Mouse (Mus musculus) midbrain, embryonic 12.5 days (tissue): ENCODE data around the gene Gm38431. TPM values are rescaled to one million over a fixed set of nuclear protein-coding genes. Genes with fewer than 3 reads are reported as not detected.
"Not testable (repeated sequence)": the region's sequence is repeated elsewhere in the genome, so short reads cannot be mapped to it uniquely, and the experiment has no call there.

Source experiments
- ATAC-seq: fragments of 200-750 bp; cut with Nextera tagmentation; 2 replicates; pipeline ENCODE4 v1.8.0; 2017; ENCODE audit warnings: low read depth, moderate TSS enrichment, moderate library complexity; ENCODE audit not compliant: low FRiP score
- H3K27ac ChIP-seq: fragments of 300-500 bp; sonication (generic); replicated peaks from 2 replicates; pipeline ENCODE4 v1.5.1; 2016; ENCODE audit warnings: mild to moderate bottlenecking
- H3K27me3 ChIP-seq: fragments of 300-500 bp; sonication (generic); 2 replicates; pipeline ENCODE4 v1.6.1; 2016; ENCODE audit warnings: mild to moderate bottlenecking
- H3K36me3 ChIP-seq: fragments of 300-500 bp; sonication (generic); 2 replicates; pipeline ENCODE4 v1.6.1; 2016
- H3K4me1 ChIP-seq: fragments of 300-500 bp; sonication (generic); 2 replicates; pipeline ENCODE4 v1.6.1; 2016
- H3K4me2 ChIP-seq: fragments of 300-500 bp; sonication (generic); replicated peaks from 2 replicates; pipeline ENCODE4 v1.6.1; 2016; ENCODE audit warnings: mild to moderate bottlenecking, moderate library complexity
- H3K4me3 ChIP-seq: fragments of 300-500 bp; sonication (generic); 2 replicates; pipeline ENCODE4 v1.5.1; 2016; ENCODE audit warnings: mild to moderate bottlenecking
- H3K9ac ChIP-seq: fragments of 300-500 bp; sonication (generic); replicated peaks from 2 replicates; pipeline ENCODE4 v1.6.1; 2016; ENCODE audit warnings: mild to moderate bottlenecking, moderate library complexity
- H3K9me3 ChIP-seq: fragments of 300-500 bp; sonication (generic); 2 replicates; pipeline ENCODE4 v1.6.1; 2016; ENCODE audit warnings: mild to moderate bottlenecking
- WGBS: fragments of 180-500 bp; shearing (Covaris S2); methylation state at CpG from one replicate; pipeline ENCODE4 v1.1.7; 2016; 5-methylcytosine and 5-hydroxymethylcytosine counted together
- polyA plus RNA-seq: library from polyadenylated mRNA; unstranded; fragments of >200 nt; fragmentation: Nextera tagmentation; extraction: Ambion mirVana; gene quantifications from 2 replicates; pipeline ENCODE4 v1.2.1, GENCODE M21; 2016

The Gm38431 gene
- polyA plus RNA-seq, 1 experiment from 2014 or later = 2.9 TPM

- H3K4me3 ChIP-seq = peak overlapping the region; percentile 93
- H3K36me3 ChIP-seq = peaks cover 46% of the 10 kb centered on the region
- peak overlapping the region; percentile 91 for H3K4me2 ChIP-seq
- H3K9me3 ChIP-seq = no peaks in the 10 kb centered on the region
- H3K9ac ChIP-seq = peak overlapping the region; percentile 76
- ATAC-seq = no peak
- 19% methylated on average over 4 of the region's 4 CpGs for WGBS
- H3K4me1 ChIP-seq = peaks cover 11% of the 10 kb centered on the region
- no peaks in the 10 kb centered on the region for H3K27me3 ChIP-seq
- H3K27ac ChIP-seq = no peak overlapping the region
Measured at GRCm38 (mm10) chr9:21072641-21073040, 19.2 kb downstream of the Gm38431 start.

DNA sequence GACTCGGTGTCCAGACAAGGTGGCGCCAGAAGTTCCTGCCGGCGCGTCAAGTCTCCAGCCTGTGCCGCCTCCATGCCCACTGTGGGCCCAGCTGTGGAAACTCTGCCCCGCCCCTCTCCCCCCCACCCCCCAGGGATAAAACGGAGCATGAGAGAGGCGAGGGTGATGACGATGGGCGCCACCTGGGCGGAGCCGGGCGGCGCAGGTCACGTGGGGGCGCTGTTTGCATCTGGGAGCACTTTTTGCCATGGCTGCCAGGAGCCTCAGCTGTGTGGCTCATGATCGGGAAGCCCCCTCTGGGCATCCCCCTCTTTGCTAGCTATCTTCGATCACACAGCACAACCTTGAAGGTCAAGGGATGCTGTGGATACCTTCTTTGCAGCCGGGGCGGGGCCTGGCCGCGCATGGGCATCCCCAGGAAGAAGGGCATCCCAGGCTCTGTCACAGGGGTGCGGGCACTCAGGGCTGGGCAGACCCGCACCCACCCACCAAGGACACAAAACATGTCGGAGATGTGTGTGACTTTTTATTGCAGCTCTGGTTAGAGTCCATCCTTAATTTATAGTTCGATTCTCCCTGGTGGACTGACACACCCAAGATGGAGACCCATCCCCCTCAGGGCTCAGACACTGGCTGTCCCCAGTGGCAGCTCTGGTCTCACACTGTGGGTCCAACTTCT lies 24.7 kb downstream of the Gm38431 start, which contains the start of gene Zglp1:
Gene Zglp1, minus strand, starts transcription at position 88 of the 679 bp plus-strand sequence.
- Histone ChIP-seq H3K4me2 (no peak within 1 kb of the TSS), H3K9ac (no peak within 1 kb of the TSS), H3K36me3 (peaks cover 55% of the 10 kb centered on the region), H3K4me1 (peaks cover 3% of the 10 kb centered on the region), H3K27me3 (no peaks in the 10 kb centered on the region), H3K27ac (no peak within 1 kb of the TSS), H3K9me3 (no peaks in the 10 kb centered on the region), H3K4me3 (no peak within 1 kb of the TSS)
- 89% methylated on average over 27 of the region's 27 CpGs for WGBS
- ATAC-seq = no peak

GRCm38 (mm10) chr9:21062928-21063327 lies 28.9 kb downstream of the Gm38431 start:
- no peak for ATAC-seq
- no peak overlapping the region for H3K9ac ChIP-seq
- H3K27ac ChIP-seq = no peak overlapping the region
- H3K4me2 ChIP-seq = no peak overlapping the region
- H3K4me1 ChIP-seq = no peaks in the 10 kb centered on the region
- H3K36me3 ChIP-seq = peaks cover 46% of the 10 kb centered on the region
- 80% methylated on average over 2 of the region's 2 CpGs for whole genome bisulfite sequencing
- no peaks in the 10 kb centered on the region for H3K27me3 ChIP-seq
- H3K9me3 ChIP-seq = no peaks in the 10 kb centered on the region
- H3K4me3 ChIP-seq = no peak overlapping the region

DNA sequence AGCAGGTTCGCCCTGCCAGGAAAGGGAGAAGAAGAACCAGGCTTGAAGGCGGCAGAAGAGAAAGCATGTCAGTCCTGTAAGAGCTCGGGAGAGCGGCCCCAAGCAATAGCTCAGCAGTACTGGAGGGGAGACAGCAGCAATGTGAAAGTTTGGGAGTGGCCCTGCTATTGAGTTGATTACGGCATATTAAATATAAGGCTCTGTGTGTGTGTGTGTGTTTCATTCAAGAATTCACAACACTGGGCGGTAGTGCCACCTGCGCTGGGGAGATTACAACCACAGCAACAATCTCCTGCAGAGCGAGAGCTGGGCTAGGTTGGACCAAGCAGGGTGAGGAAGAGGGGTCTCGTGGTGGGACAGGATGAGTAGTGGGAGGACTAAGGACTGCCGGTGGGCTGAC lies 40.2 kb downstream of the Gm38431 start:
- Histone ChIP-seq H3K4me2 (no peak overlapping the region), H3K4me1 (no peaks in the 10 kb centered on the region), H3K27me3 (peaks cover 26% of the 10 kb centered on the region), H3K9ac (no peak overlapping the region), H3K36me3 (no peaks in the 10 kb centered on the region), H3K4me3 (no peak overlapping the region), H3K27ac (no peak overlapping the region), H3K9me3 (no peaks in the 10 kb centered on the region)
- ATAC-seq = no peak
- WGBS = 74% methylated on average over 10 of the region's 10 CpGs

DNA sequence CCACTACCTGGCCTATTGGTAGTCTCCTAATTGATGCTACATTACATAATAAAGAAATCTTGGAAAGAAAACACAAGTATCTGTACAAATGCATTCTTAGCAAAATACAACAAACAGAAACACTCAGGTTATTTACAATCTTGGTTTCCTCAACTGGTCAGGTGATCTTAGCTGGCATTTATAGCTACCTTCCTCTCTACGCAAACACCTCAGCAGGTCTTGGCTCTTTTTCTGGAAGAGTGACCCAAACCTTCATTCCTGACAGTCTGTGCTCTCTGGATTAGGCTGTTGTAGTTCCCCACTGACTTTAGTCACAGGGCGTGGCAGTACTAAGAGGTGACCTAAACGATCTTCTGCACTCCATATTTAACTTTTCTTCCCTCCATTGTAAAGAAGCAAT lies 46.6 kb downstream of the Gm38431 start:
- Histone ChIP-seq H3K27me3 (peaks cover 13% of the 10 kb centered on the region), H3K9ac (no peak overlapping the region), H3K27ac (no peak overlapping the region), H3K9me3 (no peaks in the 10 kb centered on the region), H3K36me3 (no peaks in the 10 kb centered on the region), H3K4me3 (no peak overlapping the region), H3K4me1 (no peaks in the 10 kb centered on the region), H3K4me2 (no peak overlapping the region)
- WGBS = 87% methylated on average over 3 of the region's 3 CpGs
- no peak for ATAC-seq

GRCm38 (mm10) chr9:21044785-21045184 lies 47.0 kb downstream of the Gm38431 start:
- H3K4me2 ChIP-seq, H3K4me1 ChIP-seq, H3K27ac ChIP-seq, ATAC-seq, H3K36me3 ChIP-seq, H3K4me3 ChIP-seq, H3K9me3 ChIP-seq, H3K9ac ChIP-seq: not testable (repeated sequence)
- 70% methylated on average over 1 of the region's 1 CpGs for WGBS
- H3K27me3 ChIP-seq = peaks cover 18% of the 10 kb centered on the region

- 82% methylated on average over 4 of the region's 4 CpGs for WGBS
- no peaks in the 10 kb centered on the region for H3K36me3 ChIP-seq
- H3K27ac ChIP-seq = no peak overlapping the region
- no peaks in the 10 kb centered on the region for H3K4me1 ChIP-seq
- no peak for ATAC-seq
- H3K4me2 ChIP-seq = no peak overlapping the region
- H3K9ac ChIP-seq = no peak overlapping the region
- peaks cover 30% of the 10 kb centered on the region for H3K27me3 ChIP-seq
- H3K4me3 ChIP-seq = no peak overlapping the region
- no peaks in the 10 kb centered on the region for H3K9me3 ChIP-seq
Measured at GRCm38 (mm10) chr9:21043563-21043962, 48.2 kb downstream of the Gm38431 start.

DNA sequence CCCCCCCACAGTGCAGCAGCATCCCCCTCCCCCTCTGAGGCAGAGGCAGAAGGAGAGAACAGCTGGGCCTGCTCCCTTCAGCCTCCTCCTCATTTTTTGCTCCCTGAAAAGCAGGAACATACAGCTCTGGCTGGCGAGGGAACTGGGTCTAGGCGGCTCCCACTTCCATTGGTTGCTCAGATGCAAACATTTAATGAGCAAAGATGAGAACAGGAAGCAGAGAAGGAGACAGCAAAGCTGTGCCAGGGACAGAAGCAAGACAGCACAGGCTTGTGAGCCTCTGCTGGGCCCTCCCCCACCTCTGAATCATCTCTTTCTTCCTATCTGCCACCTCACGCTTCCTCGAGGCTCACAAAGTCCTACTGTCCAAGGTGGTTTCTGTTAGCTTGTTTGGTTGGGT lies 50.5 kb downstream of the Gm38431 start:
- no peak for ATAC-seq
- H3K27me3 ChIP-seq = peaks cover 53% of the 10 kb centered on the region
- H3K27ac ChIP-seq = no peak overlapping the region
- no peak overlapping the region for H3K4me3 ChIP-seq
- no peak overlapping the region for H3K4me2 ChIP-seq
- no peak overlapping the region for H3K9ac ChIP-seq
- no peaks in the 10 kb centered on the region for H3K9me3 ChIP-seq
- WGBS = 47% methylated on average over 4 of the region's 4 CpGs
- no peaks in the 10 kb centered on the region for H3K36me3 ChIP-seq
- H3K4me1 ChIP-seq = peaks cover 7% of the 10 kb centered on the region

DNA sequence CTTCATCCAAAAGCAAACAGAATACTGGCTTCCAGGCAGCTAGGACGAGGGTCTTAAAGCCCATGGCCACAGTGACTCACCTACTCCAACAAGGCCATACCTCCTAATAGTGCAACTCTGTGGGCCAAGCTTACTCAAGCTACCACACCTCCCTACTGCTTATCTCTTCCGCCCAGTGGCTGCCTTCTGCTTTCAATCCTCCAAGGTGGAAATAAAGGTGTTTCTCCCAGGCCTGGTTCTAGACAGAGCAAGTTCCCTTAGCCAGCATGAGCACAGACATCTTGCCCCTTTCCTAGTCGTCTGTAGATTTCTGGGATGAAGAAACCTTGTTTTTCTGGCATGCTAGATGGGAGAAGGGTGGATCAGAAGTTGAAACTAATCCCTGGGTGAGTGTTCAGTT lies 52.0 kb downstream of the Gm38431 start:
- peaks cover 7% of the 10 kb centered on the region for H3K4me1 ChIP-seq
- H3K4me2 ChIP-seq = no peak overlapping the region
- WGBS = 75% methylated on average over 3 of the region's 3 CpGs
- no peaks in the 10 kb centered on the region for H3K36me3 ChIP-seq
- no peak overlapping the region for H3K27ac ChIP-seq
- ATAC-seq = no peak
- no peak overlapping the region for H3K9ac ChIP-seq
- no peak overlapping the region for H3K4me3 ChIP-seq
- H3K9me3 ChIP-seq = no peaks in the 10 kb centered on the region
- H3K27me3 ChIP-seq = peaks cover 68% of the 10 kb centered on the region

DNA sequence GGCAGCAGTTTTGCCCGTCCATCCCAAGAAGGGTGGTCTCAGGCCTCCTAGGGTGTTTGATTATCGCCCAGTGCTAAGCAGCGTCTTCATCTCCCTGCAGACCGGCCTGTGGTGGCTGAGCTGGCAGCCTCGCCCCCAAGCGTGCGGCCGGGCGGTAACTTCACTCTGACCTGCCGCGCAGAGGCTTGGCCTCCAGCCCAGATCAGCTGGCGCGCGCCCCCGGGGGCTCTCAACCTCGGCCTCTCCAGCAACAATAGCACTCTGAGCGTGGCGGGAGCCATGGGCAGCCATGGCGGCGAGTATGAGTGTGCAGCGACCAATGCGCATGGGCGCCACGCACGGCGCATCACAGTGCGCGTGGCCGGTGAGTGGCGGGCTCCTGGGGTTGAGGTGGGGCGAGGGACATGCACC lies 54.3 kb downstream of the Gm38431 start:
- Histone ChIP-seq H3K36me3 (no peaks in the 10 kb centered on the region), H3K9ac (peak overlapping the region; percentile 39; the same call in 1 of the 2 replicates), H3K9me3 (no peaks in the 10 kb centered on the region), H3K4me3 (peak overlapping the region; percentile 39), H3K4me2 (peak overlapping the region; percentile 52), H3K4me1 (peaks cover 20% of the 10 kb centered on the region), H3K27ac (no peak overlapping the region), H3K27me3 (peaks cover 87% of the 10 kb centered on the region)
- WGBS = 2% methylated on average over 31 of the region's 31 CpGs
- peak; percentile 28; the same call in 1 of the 2 replicates for ATAC-seq

DNA sequence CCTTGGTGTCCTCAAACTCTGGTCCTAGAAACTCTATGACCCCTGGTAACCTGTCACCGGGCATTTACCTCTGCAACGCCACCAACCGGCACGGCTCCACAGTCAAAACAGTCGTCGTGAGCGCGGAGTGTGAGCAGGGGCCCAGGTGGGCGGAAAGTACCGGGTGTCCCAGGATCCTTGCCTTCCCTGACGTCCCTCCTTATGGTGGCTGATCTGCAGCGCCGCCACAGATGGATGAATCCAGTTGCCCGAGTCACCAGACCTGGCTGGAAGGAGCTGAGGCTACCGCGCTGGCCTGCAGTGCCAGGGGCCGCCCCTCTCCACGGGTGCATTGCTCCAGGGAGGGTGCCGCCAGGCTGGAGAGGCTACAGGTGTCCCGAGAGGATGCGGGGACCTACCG lies 55.1 kb downstream of the Gm38431 start:
- Histone ChIP-seq H3K4me3 (peak overlapping the region; percentile 5; the same call in 1 of the 2 replicates), H3K36me3 (no peaks in the 10 kb centered on the region), H3K4me2 (peak overlapping the region; percentile 52; the same call in 1 of the 2 replicates), H3K4me1 (peaks cover 28% of the 10 kb centered on the region), H3K27me3 (peaks cover 95% of the 10 kb centered on the region), H3K9me3 (no peaks in the 10 kb centered on the region), H3K27ac (no peak overlapping the region), H3K9ac (no peak overlapping the region)
- no peak for ATAC-seq
- under 1% methylated on average over 22 of the region's 22 CpGs for WGBS

DNA sequence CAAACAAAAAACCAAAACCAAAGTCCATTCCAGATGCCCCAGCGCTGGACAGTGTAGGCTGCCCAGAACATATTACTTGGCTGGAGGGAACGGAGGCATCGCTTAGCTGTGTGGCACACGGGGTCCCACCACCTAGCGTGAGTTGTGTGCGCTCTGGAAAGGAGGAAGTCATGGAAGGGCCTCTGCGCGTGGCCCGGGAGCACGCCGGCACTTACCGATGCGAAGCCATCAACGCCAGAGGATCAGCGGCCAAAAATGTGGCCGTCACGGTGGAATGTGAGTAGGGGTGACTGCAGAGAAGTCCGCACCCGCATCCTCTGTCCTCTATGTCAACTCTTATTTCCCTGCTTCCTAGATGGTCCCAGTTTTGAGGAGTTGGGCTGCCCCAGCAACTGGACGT lies 55.6 kb downstream of the Gm38431 start:
- Histone ChIP-seq H3K27me3 (peaks cover 99% of the 10 kb centered on the region), H3K36me3 (no peaks in the 10 kb centered on the region), H3K9ac (no peak overlapping the region), H3K4me3 (no peak overlapping the region), H3K4me2 (no peak overlapping the region), H3K27ac (no peak overlapping the region), H3K9me3 (no peaks in the 10 kb centered on the region), H3K4me1 (peaks cover 33% of the 10 kb centered on the region)
- 6% methylated on average over 20 of the region's 20 CpGs for WGBS
- no peak for ATAC-seq

DNA sequence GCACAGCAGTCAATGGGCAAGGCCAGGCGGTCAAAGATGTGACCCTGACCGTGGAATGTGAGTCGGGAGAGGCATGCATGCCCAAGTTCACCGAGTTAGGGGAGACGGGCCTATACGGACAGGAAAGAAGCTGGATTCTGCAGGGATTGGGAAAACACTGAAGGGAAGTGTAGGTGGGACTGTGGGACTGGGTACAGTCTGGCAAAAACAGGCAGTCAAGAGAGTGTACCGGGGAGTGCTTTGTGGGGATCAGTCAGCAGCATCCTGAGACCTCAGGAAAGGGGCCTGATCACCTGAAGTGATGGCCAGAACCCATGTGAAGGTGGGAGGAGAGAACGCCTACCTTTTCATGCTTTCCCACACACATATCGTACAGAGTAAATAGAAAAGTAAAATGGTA lies 56.2 kb downstream of the Gm38431 start:
- H3K36me3 ChIP-seq = no peaks in the 10 kb centered on the region
- H3K9ac ChIP-seq = no peak overlapping the region
- H3K4me2 ChIP-seq = no peak overlapping the region
- H3K4me1 ChIP-seq = peaks cover 38% of the 10 kb centered on the region
- H3K9me3 ChIP-seq = no peaks in the 10 kb centered on the region
- no peak for ATAC-seq
- H3K4me3 ChIP-seq = no peak overlapping the region
- H3K27ac ChIP-seq = no peak overlapping the region
- WGBS = 18% methylated on average over 9 of the region's 9 CpGs
- peaks cover 99% of the 10 kb centered on the region for H3K27me3 ChIP-seq
